Mouse (Mus musculus): ENCODE measurements around the gene Cyp2d22.

- no peak for TF ChIP-seq POLR2A (IDR thresholded peaks at IDR 0.05; ENCODE audit: low read depth, low read length)
- TF ChIP-seq CTCF (IDR thresholded peaks at IDR 0.05; ENCODE audit: extremely low read depth, insufficient read length, insufficient replicate concordance, low read depth, low read length), result no peak
Observed at GRCm38 (mm10) chr15:82403606-82404005, 23.5 kb upstream of the Cyp2d22 start.

All from small intestine, adult 2 months (tissue).